Mouse (Mus musculus): ENCODE data around the gene Ascc1. TPM values are rescaled to one million over a fixed set of nuclear protein-coding genes. Genes with fewer than 3 reads are reported as not detected.

Ascc1 gene
- polyA plus RNA-seq, 1 experiment from 2014 or later, result 36.2 TPM

DNA sequence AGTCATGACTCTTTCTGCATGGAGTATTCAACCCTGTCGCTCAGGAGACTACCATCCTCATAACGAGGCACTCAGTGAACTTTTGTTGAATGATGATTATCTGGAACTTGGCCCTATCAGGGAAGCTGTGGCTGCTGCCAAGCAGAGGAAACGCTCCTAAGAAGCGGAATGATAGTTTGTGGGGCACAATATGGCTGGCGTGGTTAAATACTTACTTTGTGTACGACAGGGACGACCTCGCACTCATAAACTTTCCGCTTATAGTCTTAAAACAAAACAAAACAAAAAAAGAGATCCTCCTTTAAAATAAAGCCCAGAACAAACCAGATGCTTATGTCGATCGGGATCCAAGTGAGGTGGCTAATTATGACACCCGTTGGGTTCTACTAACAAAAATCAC, 402 bp upstream of the Ascc1 start:
- H3K36me3 ChIP-seq, result peaks cover 11% of the 10 kb centered on the region; the same call in 1 of the 2 replicates
- peaks cover 12% of the 10 kb centered on the region for H3K4me1 ChIP-seq
- no peaks in the 10 kb centered on the region for H3K27me3 ChIP-seq (ENCODE audit: insufficient read depth, poor library complexity, severe bottlenecking)
- H3K27ac ChIP-seq, result peak overlapping the region; percentile 98
- H3K9me3 ChIP-seq, result no peaks in the 10 kb centered on the region
- DNase-seq (ENCODE audit: low spot score), result no peak
- peak overlapping the region; percentile 80 for H3K4me3 ChIP-seq
- WGBS, result 6% methylated on average over 12 of the region's 12 CpGs

DNA sequence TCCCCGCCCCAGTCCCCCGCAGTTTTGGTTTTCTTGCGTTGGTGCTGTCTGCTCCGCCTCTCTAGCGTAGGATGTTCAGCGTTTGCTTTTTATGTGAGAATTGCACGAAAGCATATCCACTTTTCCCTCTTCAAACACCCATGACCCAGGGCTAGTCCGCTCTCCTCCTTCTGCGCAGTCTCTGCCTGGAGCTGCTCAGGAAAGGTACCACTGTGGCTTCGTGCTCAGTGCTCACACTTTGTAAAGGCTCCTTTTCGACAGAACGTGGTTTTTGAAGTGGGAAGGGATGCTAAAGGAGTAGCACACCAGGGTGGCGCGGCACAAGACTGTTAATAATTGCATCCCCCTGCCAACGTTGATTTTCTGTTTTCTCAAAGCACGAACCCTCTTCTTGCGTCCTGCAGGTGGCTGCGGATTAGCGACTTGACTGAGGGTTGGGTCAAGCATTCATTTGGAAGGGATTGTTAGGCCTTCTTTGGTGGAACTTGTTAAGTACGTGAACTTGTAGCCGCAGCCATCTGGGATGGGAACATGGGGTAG, 678 bp downstream of the Ascc1 start:
- Histone ChIP-seq H3K9me3 (no peaks in the 10 kb centered on the region), H3K4me3 (peak overlapping the region; percentile 80), H3K27ac (peak overlapping the region; percentile 98), H3K4me1 (peaks cover 12% of the 10 kb centered on the region), H3K36me3 (peaks cover 21% of the 10 kb centered on the region), H3K27me3 (ENCODE audit: insufficient read depth, poor library complexity, severe bottlenecking) (no peaks in the 10 kb centered on the region)
- under 1% methylated on average over 21 of the region's 21 CpGs for WGBS
- DNase-seq (ENCODE audit: low spot score), result no peak

DNA sequence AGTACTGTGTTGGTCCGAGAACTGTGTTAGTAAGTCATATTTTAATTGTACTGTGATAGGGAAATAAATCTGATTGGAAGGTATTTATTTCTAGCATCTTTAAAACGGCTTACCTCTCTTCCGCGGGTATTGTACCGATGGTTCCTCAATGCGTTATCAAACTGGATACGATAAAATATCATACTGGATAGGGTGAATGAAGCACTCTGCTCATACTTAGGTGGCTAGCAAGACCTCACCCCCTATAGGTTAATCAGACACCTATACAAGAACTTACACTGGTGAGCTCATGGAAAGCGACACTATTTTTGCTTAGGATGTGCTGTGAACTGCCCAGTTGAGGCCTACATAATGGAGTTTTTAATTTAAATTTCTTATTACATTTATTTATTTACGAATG, 1.2 kb downstream of the Ascc1 start:
- no peaks in the 10 kb centered on the region for H3K9me3 ChIP-seq
- WGBS, result 80% methylated on average over 9 of the region's 9 CpGs
- H3K27ac ChIP-seq, result peak overlapping the region; percentile 98; the same call in 1 of the 2 replicates

DNA sequence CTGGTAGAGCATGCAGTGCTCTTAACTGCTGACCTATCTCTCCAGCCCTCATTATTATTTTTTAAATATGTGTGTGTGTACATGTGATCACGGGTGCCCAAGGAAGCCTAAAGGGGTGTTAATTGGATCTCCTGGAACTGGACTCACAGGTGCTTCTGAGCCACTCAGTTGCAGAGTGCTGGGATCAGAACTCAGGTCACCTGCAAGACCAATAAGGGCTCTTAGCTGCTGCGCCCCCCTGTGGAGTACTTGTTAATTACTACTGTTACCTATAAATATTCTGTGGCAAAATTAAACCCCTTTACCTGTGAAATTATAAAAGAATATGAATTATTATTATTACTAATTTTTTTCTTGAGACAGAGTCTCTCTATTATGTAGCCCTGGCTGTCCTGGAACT, 2.7 kb downstream of the Ascc1 start:
- no peak overlapping the region for H3K4me3 ChIP-seq
- WGBS, result 60% methylated on average over 2 of the region's 2 CpGs
- H3K9me3 ChIP-seq, result no peaks in the 10 kb centered on the region
- DNase-seq (ENCODE audit: low spot score), result no peak
- H3K27ac ChIP-seq, result no peak overlapping the region
- peaks cover 17% of the 10 kb centered on the region for H3K4me1 ChIP-seq
- peaks cover 24% of the 10 kb centered on the region for H3K36me3 ChIP-seq
- H3K27me3 ChIP-seq (ENCODE audit: insufficient read depth, poor library complexity, severe bottlenecking), result no peaks in the 10 kb centered on the region

More for the DNA sequence above, 1.2 kb downstream of the Ascc1 start:
- no peak for DNase-seq (ENCODE audit: low spot score)
- peaks cover 26% of the 10 kb centered on the region for H3K36me3 ChIP-seq
- peak overlapping the region; percentile 80 for H3K4me3 ChIP-seq
- peaks cover 12% of the 10 kb centered on the region for H3K4me1 ChIP-seq
- H3K27me3 ChIP-seq (ENCODE audit: insufficient read depth, poor library complexity, severe bottlenecking), result no peaks in the 10 kb centered on the region

DNA sequence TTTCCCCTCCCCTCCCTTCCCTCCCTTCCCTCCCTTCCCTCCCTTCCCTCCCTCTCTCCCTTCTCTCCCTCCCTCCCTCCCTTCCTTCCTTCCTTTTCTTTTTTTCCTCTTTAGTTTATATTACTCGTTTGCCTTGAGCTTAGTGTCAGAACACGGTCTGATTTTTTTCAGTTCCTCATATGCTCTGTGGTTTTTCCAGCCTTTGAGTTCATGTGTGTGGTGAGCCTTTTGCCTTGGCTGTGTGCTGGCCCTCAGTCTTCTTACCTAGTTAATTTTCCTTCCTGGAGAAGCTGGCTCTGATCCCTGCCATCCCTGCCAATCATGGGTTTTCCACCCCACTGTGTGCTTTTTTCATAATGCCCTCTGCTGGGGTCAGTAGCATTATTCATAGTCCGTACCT, 6.5 kb downstream of the Ascc1 start:
- Histone ChIP-seq H3K36me3 (peaks cover 35% of the 10 kb centered on the region), H3K4me3 (no peak overlapping the region), H3K4me1 (0 out of 2 replicates have a peak, but pooled peaks cover 5% of the 10 kb centered on the region), H3K9me3 (no peaks in the 10 kb centered on the region), H3K27ac (no peak overlapping the region), H3K27me3 (ENCODE audit: insufficient read depth, poor library complexity, severe bottlenecking) (no peaks in the 10 kb centered on the region)
- no peak for DNase-seq (ENCODE audit: low spot score)
- 87% methylated on average over 3 of the region's 3 CpGs for WGBS

DNA sequence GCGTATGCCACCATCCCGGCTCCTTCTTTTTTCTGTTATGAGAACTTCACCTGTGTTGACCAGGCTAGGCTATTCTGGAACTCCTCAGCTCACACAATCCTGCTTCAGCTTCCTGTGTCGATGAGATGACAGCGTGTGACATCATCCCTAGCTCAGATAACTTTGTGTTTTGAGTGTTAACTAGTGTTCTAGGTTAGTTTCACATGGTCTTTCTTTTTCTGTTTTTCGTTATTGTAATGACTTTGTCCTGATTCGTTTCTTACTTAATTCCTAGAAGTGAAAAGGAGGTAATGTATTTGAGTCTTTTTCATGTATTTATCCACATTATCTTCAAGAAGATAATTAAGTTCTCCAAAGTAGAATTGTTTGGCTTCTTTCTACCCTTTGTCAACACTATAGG, 13.6 kb downstream of the Ascc1 start:
- Histone ChIP-seq H3K36me3 (peaks cover 29% of the 10 kb centered on the region; the same call in 1 of the 2 replicates), H3K4me1 (no peaks in the 10 kb centered on the region), H3K9me3 (no peaks in the 10 kb centered on the region), H3K27ac (no peak overlapping the region), H3K27me3 (ENCODE audit: insufficient read depth, poor library complexity, severe bottlenecking) (no peaks in the 10 kb centered on the region), H3K4me3 (no peak overlapping the region)
- DNase-seq (ENCODE audit: low spot score), result no peak
- 72% methylated on average over 6 of the region's 6 CpGs for WGBS

DNA sequence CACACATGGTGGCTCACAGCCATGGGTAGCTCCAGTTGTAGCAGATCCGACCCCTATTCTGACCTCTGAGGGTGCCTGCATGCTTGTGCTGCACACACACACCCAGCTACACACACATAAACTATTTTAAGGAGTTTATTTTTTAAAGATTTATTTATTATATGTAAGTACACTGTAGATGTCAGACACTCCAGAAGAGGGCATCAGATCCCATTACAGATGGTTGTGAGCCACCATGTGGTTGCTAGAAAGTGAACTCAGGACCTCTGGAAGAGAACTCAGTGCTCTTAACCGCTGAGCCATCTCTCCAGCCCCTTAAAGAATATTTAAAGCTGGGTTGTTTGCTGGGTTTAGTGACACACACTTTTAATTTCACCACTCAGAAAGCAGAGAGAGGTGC, 16.7 kb downstream of the Ascc1 start:
- 78% methylated on average over 2 of the region's 2 CpGs for WGBS
- Histone ChIP-seq H3K27me3 (ENCODE audit: insufficient read depth, poor library complexity, severe bottlenecking) (no peaks in the 10 kb centered on the region), H3K9me3 (no peaks in the 10 kb centered on the region), H3K4me3 (no peak overlapping the region), H3K36me3 (peaks cover 24% of the 10 kb centered on the region; the same call in 1 of the 2 replicates), H3K27ac (no peak overlapping the region), H3K4me1 (peaks cover 5% of the 10 kb centered on the region; the same call in 1 of the 2 replicates)
- no peak for DNase-seq (ENCODE audit: low spot score)

DNA sequence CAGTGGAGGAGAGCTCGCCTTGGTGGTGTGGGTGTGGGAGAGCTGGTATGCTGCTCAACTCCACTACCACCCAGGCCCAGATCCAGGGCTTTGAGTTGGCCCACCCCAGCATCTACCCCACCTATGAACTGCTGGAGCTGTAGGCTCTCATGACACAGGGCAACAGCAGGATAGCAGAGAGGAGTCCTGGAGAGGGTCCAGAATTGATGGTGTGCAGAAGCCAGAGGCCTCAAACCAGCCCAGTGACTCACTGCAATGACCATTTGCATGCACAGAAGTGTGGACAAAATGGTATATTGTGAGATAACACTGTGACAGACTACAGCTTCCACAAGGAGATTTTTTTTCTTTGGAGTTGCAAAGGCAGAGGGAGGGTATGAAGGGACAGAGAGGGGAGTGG, 21.1 kb downstream of the Ascc1 start:
- H3K36me3 ChIP-seq, result peaks cover 14% of the 10 kb centered on the region; the same call in 1 of the 2 replicates
- no peak overlapping the region for H3K27ac ChIP-seq
- H3K4me3 ChIP-seq, result no peak overlapping the region
- DNase-seq (ENCODE audit: low spot score), result no peak
- H3K4me1 ChIP-seq, result peaks cover 15% of the 10 kb centered on the region
- no peaks in the 10 kb centered on the region for H3K9me3 ChIP-seq
- WGBS, result 90% methylated on average over 1 of the region's 1 CpGs
- H3K27me3 ChIP-seq (ENCODE audit: insufficient read depth, poor library complexity, severe bottlenecking), result no peaks in the 10 kb centered on the region

DNA sequence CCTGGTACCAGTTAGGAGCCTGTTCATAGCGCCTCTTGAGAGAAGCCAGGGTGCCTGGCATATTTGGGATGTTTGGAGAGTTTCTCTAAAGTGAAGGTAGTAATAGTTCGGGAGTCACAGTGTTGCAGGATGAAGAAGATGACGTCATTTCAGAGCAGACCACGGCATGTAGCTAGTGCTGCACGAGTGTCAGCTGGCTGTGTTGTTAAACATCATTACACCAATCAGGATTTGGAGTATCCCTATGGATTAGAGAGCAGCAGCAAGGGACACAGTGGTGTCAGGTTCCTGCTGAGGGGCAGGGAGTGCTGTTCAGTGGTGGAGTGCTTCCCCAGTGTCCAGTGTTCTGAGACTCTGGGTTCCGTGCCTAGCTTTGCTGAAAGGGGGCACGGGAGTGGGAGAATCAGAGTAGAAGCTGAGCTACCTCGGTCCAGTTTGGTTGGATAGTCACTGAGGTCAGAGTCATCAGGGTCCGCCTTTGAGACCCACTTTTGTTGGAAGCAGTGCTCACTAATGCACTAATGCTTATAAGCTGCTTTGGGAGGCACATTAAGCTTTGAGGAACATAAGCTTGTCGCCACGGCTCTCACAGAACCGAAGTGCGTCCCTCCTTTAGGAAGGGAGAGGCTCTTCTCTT, 24.3 kb downstream of the Ascc1 start:
- Histone ChIP-seq H3K4me3 (no peak overlapping the region), H3K4me1 (peaks cover 21% of the 10 kb centered on the region), H3K9me3 (no peaks in the 10 kb centered on the region), H3K27ac (no peak overlapping the region), H3K36me3 (peaks cover 10% of the 10 kb centered on the region; the same call in 1 of the 2 replicates), H3K27me3 (ENCODE audit: insufficient read depth, poor library complexity, severe bottlenecking) (no peaks in the 10 kb centered on the region)
- 59% methylated on average over 13 of the region's 13 CpGs for WGBS
- DNase-seq (ENCODE audit: low spot score), result no peak

DNA sequence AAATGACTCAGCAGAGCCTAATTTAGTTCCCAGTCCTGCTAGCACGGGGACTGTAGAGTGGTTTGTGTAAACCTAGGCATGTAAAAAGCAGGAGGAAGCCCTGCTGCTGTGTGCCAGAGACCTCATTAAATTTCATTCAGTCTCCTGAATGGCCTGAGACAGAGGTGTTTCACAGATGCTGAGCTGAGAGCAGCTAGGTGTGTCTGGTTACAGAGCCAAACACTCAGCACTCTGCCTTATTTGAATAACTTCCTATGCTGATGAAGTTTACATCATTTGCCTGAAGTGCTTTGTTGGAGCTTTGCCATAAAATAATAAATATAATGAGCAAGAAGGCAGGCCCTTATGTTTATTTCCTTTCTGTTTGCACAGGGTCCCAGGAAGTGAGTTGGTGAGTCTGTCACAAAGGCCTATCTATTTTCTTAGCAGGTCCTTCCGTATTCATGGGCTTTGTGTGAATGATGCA, 25.0 kb downstream of the Ascc1 start:
- H3K4me3 ChIP-seq, result no peak overlapping the region
- peaks cover 24% of the 10 kb centered on the region for H3K4me1 ChIP-seq
- WGBS, result 68% methylated on average over 2 of the region's 2 CpGs
- H3K36me3 ChIP-seq, result 0 out of 2 replicates have a peak, but pooled peaks cover 3% of the 10 kb centered on the region
- H3K27ac ChIP-seq, result no peak overlapping the region
- H3K9me3 ChIP-seq, result no peaks in the 10 kb centered on the region
- no peak for DNase-seq (ENCODE audit: low spot score)
- no peaks in the 10 kb centered on the region for H3K27me3 ChIP-seq (ENCODE audit: insufficient read depth, poor library complexity, severe bottlenecking)

DNA sequence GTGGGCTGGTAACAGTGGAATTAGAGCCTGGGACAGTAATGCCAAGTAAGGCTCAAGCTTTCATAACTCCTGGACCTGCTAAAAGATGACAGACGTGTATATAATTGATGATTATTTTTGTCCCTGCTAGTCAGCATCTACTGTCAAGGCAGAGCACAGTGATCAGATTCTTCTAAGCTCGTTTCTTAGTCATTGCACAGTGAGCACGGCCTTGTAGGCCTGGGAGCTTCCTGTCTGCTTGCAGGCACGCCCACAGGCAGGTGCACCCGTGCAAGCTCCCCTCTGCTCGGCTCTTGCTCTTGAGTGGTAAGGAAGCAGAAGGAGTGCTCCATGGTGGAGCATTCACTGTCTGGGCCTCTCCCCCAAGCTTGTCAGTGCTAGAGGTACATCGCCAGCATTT, 25.6 kb downstream of the Ascc1 start:
- DNase-seq (ENCODE audit: low spot score), result no peak
- Histone ChIP-seq H3K4me1 (peaks cover 29% of the 10 kb centered on the region), H3K27me3 (ENCODE audit: insufficient read depth, poor library complexity, severe bottlenecking) (no peaks in the 10 kb centered on the region), H3K4me3 (no peak overlapping the region), H3K36me3 (no peaks in the 10 kb centered on the region), H3K9me3 (no peaks in the 10 kb centered on the region), H3K27ac (no peak overlapping the region)
- WGBS, result 83% methylated on average over 7 of the region's 7 CpGs

DNA sequence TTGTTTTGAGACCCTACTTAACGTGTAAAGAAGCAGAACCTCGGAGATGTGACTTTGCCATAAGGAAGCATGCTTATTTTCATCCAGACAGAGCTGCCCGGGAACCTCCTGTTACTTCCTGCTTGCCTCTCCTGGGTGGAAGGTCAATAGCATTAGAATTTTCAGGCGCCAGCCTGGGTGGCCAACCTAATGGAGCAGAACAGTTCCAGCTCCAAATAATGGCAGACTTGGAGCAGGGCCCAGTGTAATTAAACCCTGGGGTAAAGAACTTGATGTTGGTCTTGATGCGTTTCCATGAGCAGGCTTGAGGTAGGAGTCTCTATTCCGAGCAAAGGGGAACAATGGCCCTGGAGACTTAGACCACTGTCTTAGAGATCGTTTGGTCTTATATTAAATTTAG, 26.4 kb downstream of the Ascc1 start:
- no peaks in the 10 kb centered on the region for H3K27me3 ChIP-seq (ENCODE audit: insufficient read depth, poor library complexity, severe bottlenecking)
- H3K4me1 ChIP-seq, result peaks cover 32% of the 10 kb centered on the region
- no peak for DNase-seq (ENCODE audit: low spot score)
- WGBS, result 77% methylated on average over 7 of the region's 7 CpGs
- no peak overlapping the region for H3K27ac ChIP-seq
- no peaks in the 10 kb centered on the region for H3K9me3 ChIP-seq
- H3K4me3 ChIP-seq, result no peak overlapping the region
- no peaks in the 10 kb centered on the region for H3K36me3 ChIP-seq

DNA sequence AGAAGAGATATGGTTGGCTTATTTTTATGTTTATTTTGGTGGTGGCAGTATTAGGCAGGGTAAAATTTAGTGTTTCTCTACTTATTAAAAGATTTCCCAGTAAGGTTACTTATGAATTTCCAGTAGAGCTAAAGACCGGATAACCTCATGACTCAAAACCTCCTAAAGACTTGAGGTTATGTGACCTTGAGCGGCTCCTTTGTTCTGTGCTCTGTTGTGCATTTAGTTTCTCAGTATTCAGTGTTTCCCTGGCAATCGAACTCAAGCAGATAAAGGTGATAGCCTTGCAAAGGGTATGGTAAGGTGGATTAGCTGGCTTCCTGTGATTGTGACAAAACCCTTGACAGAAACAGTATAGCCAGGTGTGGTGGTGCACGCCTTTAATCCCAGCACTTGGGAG, 26.8 kb downstream of the Ascc1 start:
- no peak overlapping the region for H3K4me3 ChIP-seq
- H3K4me1 ChIP-seq, result peaks cover 33% of the 10 kb centered on the region
- no peaks in the 10 kb centered on the region for H3K27me3 ChIP-seq (ENCODE audit: insufficient read depth, poor library complexity, severe bottlenecking)
- 87% methylated on average over 4 of the region's 4 CpGs for WGBS
- no peak overlapping the region for H3K27ac ChIP-seq
- H3K36me3 ChIP-seq, result no peaks in the 10 kb centered on the region
- no peaks in the 10 kb centered on the region for H3K9me3 ChIP-seq
- DNase-seq (ENCODE audit: low spot score), result no peak
